Mouse (Mus musculus): ENCODE data around the gene Hps3.

Hps3 gene

GRCm38 (mm10) chr3:20010464-20010863 lies 24.7 kb downstream of the Hps3 start:
- in situ Hi-C loops (cut with MboI; ENCODE audit: unreplicated experiment in 2 of 2): no loop called here

- in situ Hi-C loops (cut with MboI; ENCODE audit: unreplicated experiment in 2 of 2): loop anchor here in 1 of 2 experiments (10.0 kb wide), 1 partner anchor 187 kb away; no protein-coding TSS in a partner anchor
These were observed 27.4 kb downstream of the Hps3 start for GRCm38 (mm10) chr3:20007759-20008158.

GRCm38 (mm10) chr3:20007275-20007674 lies 27.8 kb downstream of the Hps3 start:
- in situ Hi-C loops (cut with MboI; ENCODE audit: unreplicated experiment in 2 of 2): loop anchor here in 1 of 2 experiments (10.0 kb wide), 1 partner anchor 188 kb away; no protein-coding TSS in a partner anchor

- in situ Hi-C loops (cut with MboI; ENCODE audit: unreplicated experiment in 2 of 2): loop anchor here in 1 of 2 experiments (10.0 kb wide), 1 partner anchor 189 kb away; no protein-coding TSS in a partner anchor
These were observed 29.5 kb downstream of the Hps3 start for GRCm38 (mm10) chr3:20005611-20006010.

GRCm38 (mm10) chr3:20004422-20004821 lies 30.7 kb downstream of the Hps3 start:
- in situ Hi-C loops (cut with MboI; ENCODE audit: unreplicated experiment in 2 of 2): loop anchor here in 1 of 2 experiments (10.0 kb wide), 1 partner anchor 190 kb away; no protein-coding TSS in a partner anchor

- in situ Hi-C loops (cut with MboI; ENCODE audit: unreplicated experiment in 2 of 2): loop anchor here in 1 of 2 experiments (10.0 kb wide), 1 partner anchor 192 kb away; no protein-coding TSS in a partner anchor
These were observed 32.3 kb downstream of the Hps3 start for GRCm38 (mm10) chr3:20002786-20003185.

- in situ Hi-C loops (cut with MboI; ENCODE audit: unreplicated experiment in 2 of 2): loop anchor here in 1 of 2 experiments (10.0 kb wide), 1 partner anchor 194 kb away; no protein-coding TSS in a partner anchor
These were observed 34.3 kb downstream of the Hps3 start for GRCm38 (mm10) chr3:20000806-20001205.

- in situ Hi-C loops (cut with MboI; ENCODE audit: unreplicated experiment in 2 of 2): no loop called here
These were observed 35.6 kb downstream of the Hps3 start for GRCm38 (mm10) chr3:19999551-19999950.

- in situ Hi-C loops (cut with MboI; ENCODE audit: unreplicated experiment in 2 of 2): no loop called here
These were observed 42.7 kb downstream of the Hps3 start for GRCm38 (mm10) chr3:19992388-19992787.

- in situ Hi-C loops (cut with MboI; ENCODE audit: unreplicated experiment in 2 of 2): no loop called here
These were observed 45.1 kb downstream of the Hps3 start for GRCm38 (mm10) chr3:19990031-19990430.

GRCm38 (mm10) chr3:19986123-19986522 lies 49.0 kb downstream of the Hps3 start:
- in situ Hi-C loops (cut with MboI; ENCODE audit: unreplicated experiment in 2 of 2): no loop called here

GRCm38 (mm10) chr3:19982846-19983245 lies 52.3 kb downstream of the Hps3 start:
- in situ Hi-C loops (cut with MboI; ENCODE audit: unreplicated experiment in 2 of 2): no loop called here

GRCm38 (mm10) chr3:19981156-19981555 lies 54.0 kb downstream of the Hps3 start:
- in situ Hi-C loops (cut with MboI; ENCODE audit: unreplicated experiment in 2 of 2): no loop called here

GRCm38 (mm10) chr3:19978474-19978873 lies 56.6 kb downstream of the Hps3 start:
- in situ Hi-C loops (cut with MboI; ENCODE audit: unreplicated experiment in 2 of 2): no loop called here

- in situ Hi-C loops (cut with MboI; ENCODE audit: unreplicated experiment in 2 of 2): no loop called here
These were observed 69.0 kb downstream of the Hps3 start for GRCm38 (mm10) chr3:19966072-19966471.

- in situ Hi-C loops (cut with MboI; ENCODE audit: unreplicated experiment in 2 of 2): no loop called here
These were observed 69.9 kb downstream of the Hps3 start for GRCm38 (mm10) chr3:19965239-19965638.

GRCm38 (mm10) chr3:19964625-19965188 lies 70.4 kb downstream of the Hps3 start:
- in situ Hi-C loops (cut with MboI; ENCODE audit: unreplicated experiment in 2 of 2): no loop called here

- in situ Hi-C loops (cut with MboI; ENCODE audit: unreplicated experiment in 2 of 2): no loop called here
These were observed 72.2 kb downstream of the Hps3 start for GRCm38 (mm10) chr3:19962769-19963513.

GRCm38 (mm10) chr3:19961341-19961740 lies 73.8 kb downstream of the Hps3 start:
- in situ Hi-C loops (cut with MboI; ENCODE audit: unreplicated experiment in 2 of 2): no loop called here

- in situ Hi-C loops (cut with MboI; ENCODE audit: unreplicated experiment in 2 of 2): no loop called here
These were observed 74.5 kb downstream of the Hps3 start for GRCm38 (mm10) chr3:19960570-19961114.

GRCm38 (mm10) chr3:19958983-19959382 lies 76.1 kb downstream of the Hps3 start:
- in situ Hi-C loops (cut with MboI; ENCODE audit: unreplicated experiment in 2 of 2): no loop called here
